Mouse (Mus musculus) testis, adult 2 months (tissue): ENCODE data around the gene AV320801. TPM values are rescaled to one million over a fixed set of nuclear protein-coding genes. Genes with fewer than 3 reads are reported as not detected.
"Not testable (repeated sequence)": the region's sequence is repeated elsewhere in the genome, so short reads cannot be mapped to it uniquely, and the experiment has no call there.

Experiments used
- H3K27ac ChIP-seq: fragments of 200-500 bp; 2 replicates; pipeline ENCODE4 v1.5.1; 2012; ENCODE audit warnings: low read depth, low read length; ENCODE audit not compliant: control insufficient read depth, insufficient read depth
- H3K27me3 ChIP-seq: fragments of 200-500 bp; 2 replicates; pipeline ENCODE4 v1.6.1; 2012; ENCODE audit warnings: mild to moderate bottlenecking, low read length, moderate library complexity; ENCODE audit not compliant: control insufficient read depth, insufficient read depth
- H3K36me3 ChIP-seq: fragments of 200-500 bp; 2 replicates; pipeline ENCODE4 v1.6.1; 2012; ENCODE audit warnings: mild to moderate bottlenecking, low read length; ENCODE audit not compliant: control insufficient read depth, insufficient read depth
- H3K4me1 ChIP-seq: fragments of 200-500 bp; 2 replicates; pipeline ENCODE4 v1.6.1; 2012; ENCODE audit warnings: low read length; ENCODE audit not compliant: control insufficient read depth, insufficient read depth
- H3K4me3 ChIP-seq: fragments of 200-500 bp; 2 replicates; pipeline ENCODE4 v1.5.1; 2012; ENCODE audit warnings: low read depth, mild to moderate bottlenecking, low read length, moderate library complexity, mixed read lengths; ENCODE audit not compliant: control insufficient read depth
- polyA plus RNA-seq: library from polyadenylated mRNA; depleted of rRNA; stranded (reverse); fragments of >200 nt; gene quantifications from 2 replicates; pipeline ENCODE4 v1.2.3, GENCODE M21; 2012; rRNA removed

Gene AV320801
- 2.2 and 3.4 TPM in 2 replicates for polyA plus RNA-seq

GRCm38 (mm10) chrX:135494288-135494687 lies at the start of gene AV320801:
Gene AV320801 (plus strand): TSS chrX:135494588.
- H3K27ac ChIP-seq, H3K4me3 ChIP-seq, H3K4me1 ChIP-seq, H3K27me3 ChIP-seq, H3K36me3 ChIP-seq: not testable (repeated sequence)

DNA sequence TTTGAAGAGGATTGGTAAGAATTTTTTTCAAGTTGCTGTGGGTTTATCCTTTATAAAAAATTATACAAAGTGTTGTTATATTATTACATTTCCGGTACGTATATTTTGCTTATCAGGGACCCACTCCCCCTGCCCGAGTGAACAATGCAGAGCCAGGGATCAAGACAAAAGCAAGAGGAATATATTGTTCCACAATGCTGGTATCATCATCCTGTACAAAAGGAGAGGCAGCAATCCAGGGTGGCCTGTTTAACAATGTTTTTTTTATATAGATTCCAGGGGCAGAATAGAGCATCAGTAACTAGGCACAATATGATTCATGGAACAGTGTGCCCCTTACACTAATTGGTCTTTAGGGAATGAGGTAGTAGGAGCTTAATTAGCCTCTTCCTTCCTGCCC lies 30.2 kb upstream of the AV320801 start:
- not testable (repeated sequence) for H3K4me1 ChIP-seq, H3K27ac ChIP-seq, H3K36me3 ChIP-seq, H3K27me3 ChIP-seq, H3K4me3 ChIP-seq

GRCm38 (mm10) chrX:135481902-135482301 lies 12.5 kb upstream of the AV320801 start:
- H3K4me1 ChIP-seq: not testable (repeated sequence)

DNA sequence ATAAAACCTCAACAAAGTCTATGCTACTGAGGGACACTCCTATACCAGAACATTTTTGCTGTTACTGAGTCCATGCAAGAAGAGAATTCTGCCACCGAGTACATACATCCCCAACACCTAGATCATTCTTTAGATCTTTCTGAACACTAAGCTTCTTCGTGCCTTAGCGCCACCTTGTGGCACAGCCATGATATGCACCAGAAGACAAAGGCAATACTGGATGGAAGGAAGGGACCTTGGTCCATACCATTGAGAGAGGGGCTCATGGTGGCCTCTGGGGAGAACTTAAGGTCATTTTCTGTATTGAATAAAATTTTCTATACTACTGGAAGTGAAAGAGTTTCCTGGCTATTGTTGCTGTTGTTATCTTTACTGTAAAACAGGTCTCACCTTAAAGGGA lies 11.2 kb upstream of the AV320801 start:
- H3K36me3 ChIP-seq: not testable (repeated sequence)

More at GRCm38 (mm10) chrX:135481902-135482301, 12.5 kb upstream of the AV320801 start:
- not testable (repeated sequence) for H3K36me3 ChIP-seq, H3K27ac ChIP-seq, H3K4me3 ChIP-seq, H3K27me3 ChIP-seq

More for the DNA sequence above, 11.2 kb upstream of the AV320801 start:
- not testable (repeated sequence) for H3K27me3 ChIP-seq, H3K4me3 ChIP-seq, H3K4me1 ChIP-seq, H3K27ac ChIP-seq

Other genes starting within 250 kb of the AV320801 start
- 1.5 and 2.6 TPM in 2 replicates for gene Pramel3, start 192.3 kb upstream of the AV320801 start, polyA plus RNA-seq
- gene Gm5128, start 121.3 kb upstream of the AV320801 start, polyA plus RNA-seq: 2.4 and 4.1 TPM in 2 replicates
- gene Gm7903, start 60.8 kb upstream of the AV320801 start, polyA plus RNA-seq: 1.5 and 2.1 TPM in 2 replicates
- 0.37 and 0.54 TPM in 2 replicates for gene Nxf7, start 104.2 kb downstream of the AV320801 start, polyA plus RNA-seq
- gene Prame, start 133.1 kb downstream of the AV320801 start, polyA plus RNA-seq: 8.3 and 11.8 TPM in 2 replicates
- gene Tcp11x2, start 199.2 kb downstream of the AV320801 start, polyA plus RNA-seq: 13.4 and 19.5 TPM in 2 replicates
- gene Tmsb15a, start 230.7 kb downstream of the AV320801 start, polyA plus RNA-seq: 44.3 and 77.7 TPM in 2 replicates
- gene Armcx5, start 248.1 kb downstream of the AV320801 start, polyA plus RNA-seq: 1.6 and 1.8 TPM in 2 replicates
- gene Gprasp1, start 248.1 kb downstream of the AV320801 start, polyA plus RNA-seq: 6.5 and 8.3 TPM in 2 replicates